Comparison of ENCODE assay signal across 8 mouse cellular contexts in genomic region chr7:143466099-143466677, GRCm38 (mm10). TPM values are rescaled to one million over a fixed set of nuclear protein-coding genes. Genes with fewer than 3 reads are reported as not detected.
DNase-seq lines count a peak whose midpoint lies in the region; ATAC-seq and TF ChIP-seq lines count a peak whose summit lies in the region.

No protein-coding gene starts in this region.

- peak; percentile 38 for ATAC-seq in forebrain, embryonic 14.5 days
- ATAC-seq in lung, postnatal 0 days = peak; percentile 50

- H3K36me3 ChIP-seq in CH12.LX (replicated peaks in 1 of 2; ENCODE audit: control insufficient read depth in 1 of 2, insufficient read depth in 1 of 2, low read length in 1 of 2) = no peaks in the 10 kb centered on the region
- no peaks in the 10 kb centered on the region for H3K36me3 ChIP-seq in forebrain, embryonic 14.5 days (ENCODE audit: control insufficient read depth, insufficient read depth, low read length)
- H3K36me3 ChIP-seq in lung, postnatal 0 days (ENCODE audit: insufficient read depth, low read length) = no peaks in the 10 kb centered on the region

- peaks cover 43% of the 10 kb centered on the region for H3K27me3 ChIP-seq in CH12.LX (replicated peaks)
- H3K27me3 ChIP-seq in forebrain, embryonic 14.5 days (replicated peaks; ENCODE audit: control insufficient read depth, insufficient read depth, low read length) = peaks cover 11% of the 10 kb centered on the region; the same call in 1 of the 2 replicates
- no peaks in the 10 kb centered on the region for H3K27me3 ChIP-seq in lung, postnatal 0 days (replicated peaks; ENCODE audit: insufficient read depth, low read length)

- no peak for TF ChIP-seq POLR2A in CH12.LX (IDR thresholded peaks at IDR 0.05; ENCODE audit: low read depth, low read length)

- intact Hi-C loops in heart, postnatal 25 days (cut with DNase I) = loop anchor here (1.0 to 2.0 kb wide), 2 partner anchors 313 to 371 kb away; partner anchors contain the start of gene Trpm5

- no peak overlapping the region for H3K9ac ChIP-seq in CH12.LX (ENCODE audit: insufficient read depth, low read depth)
- no peak overlapping the region for H3K9ac ChIP-seq in forebrain, embryonic 14.5 days (ENCODE audit: low read length)
- no peak overlapping the region for H3K9ac ChIP-seq in lung, postnatal 0 days (replicated peaks; ENCODE audit: low read depth)

- peaks cover 10% of the 10 kb centered on the region for H3K9me3 ChIP-seq in CH12.LX (replicated peaks; ENCODE audit: low read length)
- H3K9me3 ChIP-seq in forebrain, embryonic 14.5 days (replicated peaks; ENCODE audit: control insufficient read depth, low read length) = no peaks in the 10 kb centered on the region
- no peaks in the 10 kb centered on the region for H3K9me3 ChIP-seq in lung, postnatal 0 days (ENCODE audit: low read length)

- dilution Hi-C loops in CH12.LX (cut with MboI; ENCODE audit: extremely low pct_ligation_motif_present, extremely low pct_unique_long_range_greater_than_20kb, low sequenced_read_pairs) = no loop called here

- TF ChIP-seq CTCF in CH12.LX (conservative IDR thresholded peaks at IDR 0.05 in 1 of 2, IDR thresholded peaks at IDR 0.05 in 1 of 2; ENCODE audit: low read depth in 2 of 2, low read length in 2 of 2) = peak; percentile 32 to 84; a peak in 3 of 4 replicates
- peak; percentile 97 for TF ChIP-seq CTCF in lung, postnatal 0 days (IDR thresholded peaks at IDR 0.05)

- H3K79me2 ChIP-seq in CH12.LX (replicated peaks; ENCODE audit: control insufficient read depth, extremely low read depth, insufficient read depth, poor library complexity, severe bottlenecking) = no peaks in the 10 kb centered on the region

- 34% methylated on average over 14 of the region's 14 CpGs for WGBS in forebrain, embryonic 14.5 days
- 34% methylated on average over 14 of the region's 14 CpGs for WGBS in lung, postnatal 0 days

- no peaks in the 10 kb centered on the region for H3K4me1 ChIP-seq in CH12.LX (ENCODE audit: control insufficient read depth in 1 of 2, insufficient read depth in 2 of 2)
- H3K4me1 ChIP-seq in forebrain, embryonic 14.5 days (ENCODE audit: control insufficient read depth, insufficient read depth, low read length) = peaks cover 10% of the 10 kb centered on the region
- peaks cover 3% of the 10 kb centered on the region; the same call in 1 of the 2 replicates for H3K4me1 ChIP-seq in lung, postnatal 0 days (ENCODE audit: insufficient read depth, low read depth, low read length)

- H3K27ac ChIP-seq in CH12.LX (ENCODE audit: insufficient read depth, low read depth) = no peak overlapping the region
- H3K27ac ChIP-seq in forebrain, embryonic 14.5 days (ENCODE audit: low read depth, low read length) = no peak overlapping the region
- H3K27ac ChIP-seq in lung, postnatal 0 days (ENCODE audit: low read length) = no peak overlapping the region

- peak; percentile 85 for TF ChIP-seq RAD21 in CH12.LX (IDR thresholded peaks at IDR 0.05; ENCODE audit: low read depth, low read length)

- no peak for TF ChIP-seq EP300 in CH12.LX (IDR thresholded peaks at IDR 0.05; ENCODE audit: low read length)
- no peak for TF ChIP-seq EP300 in lung, postnatal 0 days (IDR thresholded peaks at IDR 0.05)

- H3K4me2 ChIP-seq in CH12.LX (ENCODE audit: insufficient read depth, low read depth, poor library complexity, severe bottlenecking) = no peak overlapping the region
- H3K4me2 ChIP-seq in forebrain, embryonic 14.5 days (ENCODE audit: low read length) = no peak overlapping the region
- no peak overlapping the region for H3K4me2 ChIP-seq in lung, postnatal 0 days (replicated peaks; ENCODE audit: low read depth, low read length)

- no peak overlapping the region for H3K4me3 ChIP-seq in CH12.LX (replicated peaks in 1 of 3; ENCODE audit: low read depth in 2 of 3, low read length in 2 of 3, poor library complexity in 1 of 3)
- no peak overlapping the region for H3K4me3 ChIP-seq in forebrain, embryonic 14.5 days (ENCODE audit: low read depth, low read length)
- no peak overlapping the region for H3K4me3 ChIP-seq in lung, postnatal 0 days (ENCODE audit: low read depth, low read length)

- DNase-seq in CH12.LX (ENCODE audit: extremely low read depth) = peak; percentile 56
- DNase-seq in c-Kit-positive CD71-negative TER-119-negative erythroid progenitor cells, embryonic 14.5 days (ENCODE audit: low read depth) = peak; percentile 58
- peak; percentile 81 for DNase-seq in forebrain, embryonic 14.5 days (ENCODE audit: low spot score)
- DNase-seq in heart, postnatal 25 days (ENCODE audit: low spot score) = peak; percentile 61
- DNase-seq in layer of hippocampus, adult 8-10 months (ENCODE audit: low spot score in 2 of 2) = peak; percentile 56 to 84
- peak; percentile 73 for DNase-seq in lung, postnatal 0 days (ENCODE audit: low spot score)
- peak; percentile 89 for DNase-seq in ovary, postnatal 14 days (ENCODE audit: low spot score)
- DNase-seq in thymus, postnatal 14 days = peak; percentile 84

- in situ Hi-C loops in CH12.LX (cut with MboI; ENCODE audit: low pct_ligation_motif_present, low pct_unique_long_range_greater_than_20kb, low sequenced_read_pairs) = loop anchor here (5.0 kb wide), 1 partner anchor 314 kb away; no protein-coding TSS in a partner anchor

TF ChIP-seq in CH12.LX, 34 proteins besides CTCF, POLR2A, EP300 and RAD21:
- TF ChIP-seq USF1 (IDR thresholded peaks at IDR 0.05; ENCODE audit: low read depth, low read length) (no peak), CHD1 (IDR thresholded peaks at IDR 0.05; ENCODE audit: low read depth, low read length) (no peak), IRF4 (IDR thresholded peaks at IDR 0.05; ENCODE audit: low read depth, low read length) (no peak), CHD2 (IDR thresholded peaks at IDR 0.05; ENCODE audit: low read length) (no peak), ZC3H11A (IDR thresholded peaks at IDR 0.05; ENCODE audit: low read depth, low read length) (peak; percentile 57), POLR2AphosphoS2 (IDR thresholded peaks at IDR 0.05; ENCODE audit: low read depth, low read length) (no peak), ELF1 (IDR thresholded peaks at IDR 0.05; ENCODE audit: low read depth, low read length) (no peak), KAT2A (IDR thresholded peaks at IDR 0.05; ENCODE audit: insufficient replicate concordance, low read length) (no peak), MXI1 (IDR thresholded peaks at IDR 0.05; ENCODE audit: low read depth, low read length) (no peak), SMC3 (IDR thresholded peaks at IDR 0.05; ENCODE audit: low read depth, low read length) (peak; percentile 90), USF2 (conservative IDR thresholded peaks at IDR 0.05; ENCODE audit: low read depth, low read length) (no peak), TCF12 (IDR thresholded peaks at IDR 0.05; ENCODE audit: low read depth, low read length) (no peak), SIN3A (IDR thresholded peaks at IDR 0.05; ENCODE audit: low read length) (no peak), JUND (conservative IDR thresholded peaks at IDR 0.05; ENCODE audit: low read depth, low read length) (no peak), ZNF384 (IDR thresholded peaks at IDR 0.05; ENCODE audit: low read depth, low read length) (no peak)

RNA-seq across cellular contexts. Expression of gene Cdkn1c, which starts 5.3 kb away (rescaled TPM):
- total RNA-seq in CH12.LX (2012; rRNA removed) = not detected in 2 replicates
- not detected in 2 replicates for total RNA-seq in CH12.LX (2014; rRNA removed)
- not detected in 2 replicates for polyA plus RNA-seq in CH12.LX (2012; ENCODE audit: insufficient read length, low read depth)
- polyA plus RNA-seq in forebrain, embryonic 14.5 days (2014; fragmentation: Nextera tagmentation; extraction: Ambion mirVana) = 229 and 231 TPM in 2 replicates
- 10 to 100 TPM; 35.8 to 44.2 TPM for total RNA-seq in heart, postnatal 25 days (2021)
- total RNA-seq in layer of hippocampus, adult 8-10 months (2022) = 1 to 10 TPM; 4.4 to 9.9 (median 7.0) TPM
- polyA plus RNA-seq in lung, postnatal 0 days (2015; fragmentation: Nextera tagmentation; extraction: Ambion mirVana) = 207 and 220 TPM in 2 replicates

RNA-seq across cellular contexts. Expression of gene Slc22a18, which starts 7.3 kb away (rescaled TPM):
- total RNA-seq in CH12.LX (2012; rRNA removed) = 0.21 and 0.76 TPM in 2 replicates
- total RNA-seq in CH12.LX (2014; rRNA removed) = 0.48 and 0.72 TPM in 2 replicates
- polyA plus RNA-seq in CH12.LX (2012; ENCODE audit: insufficient read length, low read depth) = 1.7 and 2.0 TPM in 2 replicates
- polyA plus RNA-seq in forebrain, embryonic 14.5 days (2014; fragmentation: Nextera tagmentation; extraction: Ambion mirVana) = 0.52 and 0.66 TPM in 2 replicates
- under 1 TPM; 0.17 to 0.49 TPM for total RNA-seq in heart, postnatal 25 days (2021)
- 1 to 10 TPM in 2 of 4 experiments, under 1 TPM in 1, not detected in 1; 0.66 to 1.4 (median 1.4) TPM for total RNA-seq in layer of hippocampus, adult 8-10 months (2022)
- 4.4 and 5.2 TPM in 2 replicates for polyA plus RNA-seq in lung, postnatal 0 days (2015; fragmentation: Nextera tagmentation; extraction: Ambion mirVana)

RNA-seq across cellular contexts. Expression of gene Phlda2, which starts 36.8 kb away (rescaled TPM):
- total RNA-seq in CH12.LX (2012; rRNA removed) = not detected in 2 replicates
- total RNA-seq in CH12.LX (2014; rRNA removed) = not detected in 2 replicates
- polyA plus RNA-seq in CH12.LX (2012; ENCODE audit: insufficient read length, low read depth) = not detected in 2 replicates
- polyA plus RNA-seq in forebrain, embryonic 14.5 days (2014; fragmentation: Nextera tagmentation; extraction: Ambion mirVana) = 0.32 TPM in 1 of 2 replicates, not detected in the other
- total RNA-seq in heart, postnatal 25 days (2021) = not detected
- total RNA-seq in layer of hippocampus, adult 8-10 months (2022) = under 1 TPM in 1 of 4 experiments, not detected in 3; 0.66 TPM
- 3.2 and 5.4 TPM in 2 replicates for polyA plus RNA-seq in lung, postnatal 0 days (2015; fragmentation: Nextera tagmentation; extraction: Ambion mirVana)

Comparison
In these comparisons a context has a peak if more than half of its experiments do, and no peak if none do; other contexts are left out.
1. RNA of gene Cdkn1c, which starts 5.3 kb away (total RNA-seq): 35.8 to 44.2 TPM in heart, postnatal 25 days and 4.4 to 9.9 TPM in layer of hippocampus, adult 8-10 months; not detected in CH12.LX; every median in the first group is over 4 times any median in the second.
2. Peak in every context shown above with its lines, with median percentiles within 50 percentile points of each other: DNase-seq.